Mouse (Mus musculus): ENCODE results near the gene C1qb. TPM values are rescaled to one million over a fixed set of nuclear protein-coding genes. Genes with fewer than 3 reads are reported as not detected.

The C1qb gene
- polyA plus RNA-seq, 1 experiment: not detected

GRCm38 (mm10) chr4:136911804-136912203, 25.8 kb upstream of the C1qb start:
- no peak for TF ChIP-seq FOSL1 (IDR thresholded peaks at IDR 0.05; ENCODE audit: insufficient read depth, low read length, poor library complexity, severe bottlenecking)
- TF ChIP-seq USF1 (IDR thresholded peaks at IDR 0.05; ENCODE audit: low read depth): no peak
- TF ChIP-seq CTCF (IDR thresholded peaks at IDR 0.05; ENCODE audit: control insufficient read depth, insufficient read depth, insufficient read length): no peak
- TF ChIP-seq MYOD1 (IDR thresholded peaks at IDR 0.05; ENCODE audit: control insufficient read depth, insufficient read length, low read depth): no peak
- TF ChIP-seq MAX (IDR thresholded peaks at IDR 0.05): no peak
- TF ChIP-seq CEBPB (IDR thresholded peaks at IDR 0.05; ENCODE audit: low read depth): no peak
- TF ChIP-seq MYOG (IDR thresholded peaks at IDR 0.05; ENCODE audit: control insufficient read depth, extremely low read depth, insufficient read length): no peak
- Histone ChIP-seq H3K79me2 (ENCODE audit: control insufficient read depth, insufficient read depth) (no peaks in the 10 kb centered on the region), H3ac (ENCODE audit: control insufficient read depth, insufficient read length, low read depth) (no peak overlapping the region), H3K36me3 (ENCODE audit: control insufficient read depth, insufficient read depth) (no peaks in the 10 kb centered on the region), H3K4me3 (ENCODE audit: insufficient read depth, poor library complexity, severe bottlenecking) (no peak overlapping the region), H3K27me3 (ENCODE audit: control insufficient read depth, insufficient read depth, insufficient read length) (peaks cover 62% of the 10 kb centered on the region), H3K79me3 (ENCODE audit: low read depth) (no peaks in the 10 kb centered on the region)

GRCm38 (mm10) chr4:136911211-136911646, 25.2 kb upstream of the C1qb start:
- Histone ChIP-seq H3K4me3 (ENCODE audit: insufficient read depth, poor library complexity, severe bottlenecking) (no peak overlapping the region), H3ac (ENCODE audit: control insufficient read depth, insufficient read length, low read depth) (no peak overlapping the region), H3K79me2 (ENCODE audit: control insufficient read depth, insufficient read depth) (no peaks in the 10 kb centered on the region), H3K36me3 (ENCODE audit: control insufficient read depth, insufficient read depth) (no peaks in the 10 kb centered on the region), H3K79me3 (ENCODE audit: low read depth) (no peaks in the 10 kb centered on the region), H3K27me3 (ENCODE audit: control insufficient read depth, insufficient read depth, insufficient read length) (peaks cover 60% of the 10 kb centered on the region)
- TF ChIP-seq MYOG (IDR thresholded peaks at IDR 0.05; ENCODE audit: control insufficient read depth, extremely low read depth, insufficient read length) (no peak), USF1 (IDR thresholded peaks at IDR 0.05; ENCODE audit: low read depth) (no peak), CTCF (IDR thresholded peaks at IDR 0.05; ENCODE audit: control insufficient read depth, insufficient read depth, insufficient read length) (no peak), CEBPB (IDR thresholded peaks at IDR 0.05; ENCODE audit: low read depth) (no peak), MYOD1 (IDR thresholded peaks at IDR 0.05; ENCODE audit: control insufficient read depth, insufficient read length, low read depth) (no peak), FOSL1 (IDR thresholded peaks at IDR 0.05; ENCODE audit: insufficient read depth, low read length, poor library complexity, severe bottlenecking) (no peak), MAX (IDR thresholded peaks at IDR 0.05) (no peak)

- Histone ChIP-seq H3K27me3 (ENCODE audit: control insufficient read depth, insufficient read depth, insufficient read length) (peaks cover 57% of the 10 kb centered on the region), H3K79me2 (ENCODE audit: control insufficient read depth, insufficient read depth) (no peaks in the 10 kb centered on the region), H3K36me3 (ENCODE audit: control insufficient read depth, insufficient read depth) (no peaks in the 10 kb centered on the region), H3ac (ENCODE audit: control insufficient read depth, insufficient read length, low read depth) (no peak overlapping the region), H3K4me3 (ENCODE audit: insufficient read depth, poor library complexity, severe bottlenecking) (no peak overlapping the region), H3K79me3 (ENCODE audit: low read depth) (no peaks in the 10 kb centered on the region)
- TF ChIP-seq MYOD1 (IDR thresholded peaks at IDR 0.05; ENCODE audit: control insufficient read depth, insufficient read length, low read depth) (no peak), CEBPB (IDR thresholded peaks at IDR 0.05; ENCODE audit: low read depth) (no peak), CTCF (IDR thresholded peaks at IDR 0.05; ENCODE audit: control insufficient read depth, insufficient read depth, insufficient read length) (no peak), MYOG (IDR thresholded peaks at IDR 0.05; ENCODE audit: control insufficient read depth, extremely low read depth, insufficient read length) (no peak), MAX (IDR thresholded peaks at IDR 0.05) (no peak), USF1 (IDR thresholded peaks at IDR 0.05; ENCODE audit: low read depth) (no peak), FOSL1 (IDR thresholded peaks at IDR 0.05; ENCODE audit: insufficient read depth, low read length, poor library complexity, severe bottlenecking) (no peak)
Measured at GRCm38 (mm10) chr4:136907809-136908208, 21.8 kb upstream of the C1qb start.

GRCm38 (mm10) chr4:136907033-136907432, 21.0 kb upstream of the C1qb start:
- H3K79me2 ChIP-seq (ENCODE audit: control insufficient read depth, insufficient read depth): no peaks in the 10 kb centered on the region
- H3K4me3 ChIP-seq (ENCODE audit: insufficient read depth, poor library complexity, severe bottlenecking): no peak overlapping the region
- no peak for TF ChIP-seq MAX (IDR thresholded peaks at IDR 0.05)
- TF ChIP-seq MYOD1 (IDR thresholded peaks at IDR 0.05; ENCODE audit: control insufficient read depth, insufficient read length, low read depth): no peak
- TF ChIP-seq CEBPB (IDR thresholded peaks at IDR 0.05; ENCODE audit: low read depth): no peak
- TF ChIP-seq USF1 (IDR thresholded peaks at IDR 0.05; ENCODE audit: low read depth): no peak
- TF ChIP-seq CTCF (IDR thresholded peaks at IDR 0.05; ENCODE audit: control insufficient read depth, insufficient read depth, insufficient read length): peak; percentile 44
- TF ChIP-seq MYOG (IDR thresholded peaks at IDR 0.05; ENCODE audit: control insufficient read depth, extremely low read depth, insufficient read length): no peak
- H3K79me3 ChIP-seq (ENCODE audit: low read depth): no peaks in the 10 kb centered on the region
- H3ac ChIP-seq (ENCODE audit: control insufficient read depth, insufficient read length, low read depth): no peak overlapping the region
- H3K36me3 ChIP-seq (ENCODE audit: control insufficient read depth, insufficient read depth): no peaks in the 10 kb centered on the region
- H3K27me3 ChIP-seq (ENCODE audit: control insufficient read depth, insufficient read depth, insufficient read length): peaks cover 54% of the 10 kb centered on the region

- Histone ChIP-seq H3ac (ENCODE audit: control insufficient read depth, insufficient read length, low read depth) (no peak overlapping the region), H3K79me3 (ENCODE audit: low read depth) (no peaks in the 10 kb centered on the region), H3K36me3 (ENCODE audit: control insufficient read depth, insufficient read depth) (no peaks in the 10 kb centered on the region), H3K79me2 (ENCODE audit: control insufficient read depth, insufficient read depth) (no peaks in the 10 kb centered on the region), H3K27me3 (ENCODE audit: control insufficient read depth, insufficient read depth, insufficient read length) (peaks cover 46% of the 10 kb centered on the region), H3K4me3 (ENCODE audit: insufficient read depth, poor library complexity, severe bottlenecking) (no peak overlapping the region)
- no peak for TF ChIP-seq CEBPB (IDR thresholded peaks at IDR 0.05; ENCODE audit: low read depth)
- no peak for TF ChIP-seq USF1 (IDR thresholded peaks at IDR 0.05; ENCODE audit: low read depth)
- no peak for TF ChIP-seq FOSL1 (IDR thresholded peaks at IDR 0.05; ENCODE audit: insufficient read depth, low read length, poor library complexity, severe bottlenecking)
- TF ChIP-seq CTCF (IDR thresholded peaks at IDR 0.05; ENCODE audit: control insufficient read depth, insufficient read depth, insufficient read length): no peak
- TF ChIP-seq MYOG (IDR thresholded peaks at IDR 0.05; ENCODE audit: control insufficient read depth, extremely low read depth, insufficient read length): no peak
- no peak for TF ChIP-seq MYOD1 (IDR thresholded peaks at IDR 0.05; ENCODE audit: control insufficient read depth, insufficient read length, low read depth)
Measured at GRCm38 (mm10) chr4:136904767-136905539, 19.0 kb upstream of the C1qb start.

Data from C2C12 (cell line).